Mouse (Mus musculus): ENCODE measurements around the gene Tmem221. TPM values are rescaled to one million over a fixed set of nuclear protein-coding genes. Genes with fewer than 3 reads are reported as not detected.
A peak's percentile ranks its signal among the peaks of the same experiment; 100 is the strongest.

The Tmem221 gene
- total RNA-seq, 2 experiments from 2014 or later = 0.15 TPM; not detected in 1

DNA sequence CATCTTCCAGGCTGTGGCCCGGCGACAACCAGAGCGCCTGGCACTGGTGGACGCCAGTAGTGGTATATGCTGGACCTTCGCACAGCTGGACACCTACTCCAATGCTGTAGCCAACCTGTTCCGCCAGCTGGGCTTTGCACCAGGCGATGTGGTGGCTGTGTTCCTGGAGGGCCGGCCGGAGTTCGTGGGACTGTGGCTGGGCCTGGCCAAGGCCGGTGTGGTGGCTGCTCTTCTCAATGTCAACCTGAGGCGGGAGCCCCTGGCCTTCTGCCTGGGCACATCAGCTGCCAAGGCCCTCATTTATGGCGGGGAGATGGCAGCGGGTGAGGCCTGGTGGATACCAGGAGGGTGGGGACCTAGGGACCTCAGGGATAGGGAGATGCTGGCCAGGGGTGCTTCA is 20.8 kb upstream of the Tmem221 start:
- peak; percentile 59 to 73 for DNase-seq
- intact Hi-C loops (cut with DNase I) = no loop called here

DNA sequence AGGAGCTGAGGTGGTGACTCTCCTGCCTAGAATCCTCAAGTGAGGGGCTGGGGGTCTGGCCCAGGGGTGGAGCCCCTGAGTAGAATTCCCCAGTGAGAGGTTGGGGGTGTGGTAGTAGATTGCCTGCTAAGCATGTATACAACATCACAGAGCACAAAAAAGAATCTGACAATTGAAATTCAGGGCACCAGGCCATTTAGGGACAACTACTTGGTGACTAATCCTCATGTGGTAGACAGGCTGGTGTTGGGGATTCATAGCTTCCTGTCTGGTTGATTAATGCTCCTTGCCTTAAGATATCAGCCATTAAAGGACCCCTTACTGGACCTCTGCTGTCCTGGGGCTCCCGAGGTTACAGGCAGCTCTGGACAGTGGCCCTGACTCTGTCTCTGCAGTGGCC is 20.3 kb upstream of the Tmem221 start:
- intact Hi-C loops (cut with DNase I) = no loop called here
- DNase-seq = no peak

DNA sequence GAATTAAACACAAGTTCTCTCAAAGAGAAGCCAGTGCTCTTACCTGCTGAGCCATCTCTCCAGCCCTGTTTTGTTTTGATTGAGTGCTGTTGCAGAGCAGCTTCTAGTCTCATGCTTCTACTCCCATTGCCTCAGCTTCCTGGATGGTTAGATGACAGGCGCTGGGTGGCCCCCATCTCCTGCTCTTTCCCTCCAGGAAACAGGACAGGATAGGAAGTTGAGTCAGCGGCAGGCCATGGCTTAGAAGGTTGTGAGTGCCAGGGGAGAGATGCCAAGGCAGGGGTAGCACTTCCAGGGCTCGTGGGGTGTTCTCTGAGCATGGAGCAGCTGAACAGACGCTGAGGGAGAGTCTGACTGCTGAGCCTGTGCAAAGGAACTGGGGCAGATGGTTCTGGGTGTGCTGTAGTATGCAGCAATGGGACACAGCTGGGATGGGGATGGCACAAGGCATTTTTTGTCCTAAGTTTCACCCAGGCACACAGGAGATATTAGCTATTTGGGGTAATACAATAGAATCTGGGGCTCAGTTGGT is 19.3 kb upstream of the Tmem221 start:
- no peak for DNase-seq
- intact Hi-C loops (cut with DNase I) = no loop called here

DNA sequence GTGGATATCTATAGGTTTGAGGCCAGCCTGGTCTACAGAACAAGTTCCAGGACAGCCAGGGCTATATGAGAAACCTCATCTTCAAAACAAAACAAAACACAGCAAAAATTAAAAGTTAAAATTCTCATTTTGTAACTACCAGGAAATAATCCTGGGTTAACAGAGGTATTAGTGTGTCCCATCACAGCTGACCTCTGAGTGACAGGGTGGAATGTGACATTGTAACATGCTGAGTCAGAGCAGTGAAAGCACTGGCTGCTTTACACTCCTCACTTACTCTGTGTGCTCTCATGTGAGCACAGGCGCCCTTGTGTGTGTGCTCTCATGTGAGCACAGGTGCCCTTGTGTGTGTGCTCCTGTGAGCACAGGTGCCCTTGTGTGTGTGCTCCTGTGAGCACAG is 16.3 kb upstream of the Tmem221 start:
- no peak for DNase-seq
- intact Hi-C loops (cut with DNase I) = no loop called here

DNA sequence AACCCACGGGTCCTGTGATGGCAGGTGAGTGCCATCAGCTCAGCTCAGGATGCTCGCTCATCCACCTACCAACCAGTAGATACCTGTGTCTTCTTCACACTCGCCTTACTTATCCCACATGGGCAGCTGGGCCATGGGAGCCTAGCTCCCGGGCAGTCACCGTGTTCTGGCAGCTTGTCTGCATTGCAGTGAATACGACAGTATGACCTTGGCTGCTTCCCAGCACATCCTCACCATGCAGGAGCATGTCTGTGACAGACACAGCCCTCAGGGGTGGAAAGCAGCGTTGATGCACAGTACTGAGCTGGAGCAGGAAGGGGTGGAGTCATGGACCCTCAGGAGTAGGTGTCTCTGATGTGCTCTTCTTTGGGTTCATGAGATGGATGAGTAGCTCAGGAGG is 15.8 kb upstream of the Tmem221 start:
- intact Hi-C loops (cut with DNase I) = no loop called here
- DNase-seq = no peak

DNA sequence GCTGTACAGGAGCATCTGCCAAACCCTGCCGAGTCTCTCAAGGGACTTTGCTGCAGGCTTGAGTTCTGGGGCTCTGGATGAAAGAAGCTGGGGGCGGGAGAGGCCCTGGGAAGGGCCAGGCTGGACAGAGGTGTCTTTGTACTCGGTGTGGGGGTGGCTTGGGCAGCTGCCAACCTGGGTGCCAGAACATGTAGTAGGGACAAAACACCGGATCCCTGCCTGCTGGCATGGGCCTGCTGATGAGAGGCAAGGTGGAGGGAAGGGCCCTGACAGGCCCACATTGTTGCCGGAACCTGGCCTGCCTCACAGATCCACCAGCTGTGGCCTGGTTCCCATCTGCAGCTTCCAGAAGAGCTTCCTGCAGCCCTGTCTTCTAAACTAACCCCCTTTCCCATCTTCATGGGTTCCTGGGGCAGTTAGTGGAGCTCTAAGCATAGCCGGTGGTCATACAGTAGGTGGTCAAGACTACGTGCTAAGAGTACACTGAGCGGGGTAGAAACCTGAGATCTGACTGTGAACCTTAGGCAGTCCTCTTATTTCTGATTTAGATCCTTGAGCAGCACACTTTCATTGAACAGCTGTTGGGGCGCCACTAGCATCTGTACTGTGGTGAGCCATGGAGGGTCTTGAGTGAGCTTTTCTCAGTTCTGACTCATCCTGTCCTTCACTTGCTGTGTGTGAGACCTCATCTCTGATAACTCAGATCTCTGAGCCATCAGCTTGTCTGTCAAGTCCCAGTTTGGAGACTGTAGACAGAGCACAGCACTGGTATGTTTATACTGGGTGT is 14.4 kb upstream of the Tmem221 start:
- DNase-seq = peak in 1 of 2 experiments; percentile 42
- intact Hi-C loops (cut with DNase I) = no loop called here

DNA sequence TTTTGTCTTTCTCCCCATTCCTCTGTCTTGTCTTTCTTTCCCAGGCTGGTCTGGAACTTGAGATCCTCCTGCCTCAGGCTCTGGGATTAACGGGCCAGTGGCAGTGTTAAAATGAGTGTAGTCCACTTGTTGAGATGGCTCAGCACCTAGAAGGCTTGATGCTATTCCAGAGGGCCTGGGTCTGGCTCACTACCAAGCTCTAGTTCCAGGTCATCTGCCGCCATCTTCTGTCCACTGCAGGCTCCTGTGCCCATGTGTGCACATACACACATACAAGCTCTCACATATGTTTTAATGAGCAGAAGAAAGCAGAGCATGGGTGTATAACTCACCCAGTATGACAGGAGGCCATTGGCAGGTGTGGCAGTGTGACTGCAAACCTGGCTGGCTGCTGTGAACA is 13.4 kb upstream of the Tmem221 start:
- intact Hi-C loops (cut with DNase I) = no loop called here
- no peak for DNase-seq

DNA sequence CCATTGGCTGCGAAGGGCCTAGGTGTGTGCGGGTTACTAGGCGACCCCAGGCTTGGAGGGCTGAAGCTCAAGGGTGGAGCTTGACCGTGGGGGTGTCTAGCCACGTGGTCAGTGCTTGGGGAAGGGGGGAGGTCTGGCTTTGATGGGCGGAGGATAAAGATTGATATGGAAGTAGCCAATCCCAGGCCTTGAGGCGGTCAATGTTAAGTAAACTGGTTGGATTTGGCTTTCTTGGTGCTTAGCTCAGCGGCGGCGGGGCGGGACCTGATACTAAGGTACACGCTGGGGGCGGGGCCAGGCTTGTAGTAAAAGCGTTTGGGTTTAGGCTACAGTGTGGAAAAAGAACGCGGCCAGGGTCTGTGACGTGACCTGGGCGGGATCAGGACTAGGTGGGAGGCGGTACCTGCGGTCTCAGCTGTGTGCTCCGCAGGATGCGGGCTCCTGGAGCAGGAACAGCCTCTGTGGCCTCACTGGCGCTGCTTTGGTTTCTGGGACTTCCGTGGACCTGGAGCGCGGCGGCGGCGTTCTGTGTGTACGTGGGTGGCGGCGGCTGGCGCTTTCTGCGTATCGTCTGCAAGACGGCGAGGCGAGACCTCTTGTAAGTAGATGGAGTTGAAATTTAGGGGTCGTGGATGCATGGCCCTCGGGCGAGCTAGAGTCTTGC is 11.8 kb upstream of the Tmem221 start:
- intact Hi-C loops (cut with DNase I) = no loop called here
- DNase-seq = peak; percentile 80 to 83

DNA sequence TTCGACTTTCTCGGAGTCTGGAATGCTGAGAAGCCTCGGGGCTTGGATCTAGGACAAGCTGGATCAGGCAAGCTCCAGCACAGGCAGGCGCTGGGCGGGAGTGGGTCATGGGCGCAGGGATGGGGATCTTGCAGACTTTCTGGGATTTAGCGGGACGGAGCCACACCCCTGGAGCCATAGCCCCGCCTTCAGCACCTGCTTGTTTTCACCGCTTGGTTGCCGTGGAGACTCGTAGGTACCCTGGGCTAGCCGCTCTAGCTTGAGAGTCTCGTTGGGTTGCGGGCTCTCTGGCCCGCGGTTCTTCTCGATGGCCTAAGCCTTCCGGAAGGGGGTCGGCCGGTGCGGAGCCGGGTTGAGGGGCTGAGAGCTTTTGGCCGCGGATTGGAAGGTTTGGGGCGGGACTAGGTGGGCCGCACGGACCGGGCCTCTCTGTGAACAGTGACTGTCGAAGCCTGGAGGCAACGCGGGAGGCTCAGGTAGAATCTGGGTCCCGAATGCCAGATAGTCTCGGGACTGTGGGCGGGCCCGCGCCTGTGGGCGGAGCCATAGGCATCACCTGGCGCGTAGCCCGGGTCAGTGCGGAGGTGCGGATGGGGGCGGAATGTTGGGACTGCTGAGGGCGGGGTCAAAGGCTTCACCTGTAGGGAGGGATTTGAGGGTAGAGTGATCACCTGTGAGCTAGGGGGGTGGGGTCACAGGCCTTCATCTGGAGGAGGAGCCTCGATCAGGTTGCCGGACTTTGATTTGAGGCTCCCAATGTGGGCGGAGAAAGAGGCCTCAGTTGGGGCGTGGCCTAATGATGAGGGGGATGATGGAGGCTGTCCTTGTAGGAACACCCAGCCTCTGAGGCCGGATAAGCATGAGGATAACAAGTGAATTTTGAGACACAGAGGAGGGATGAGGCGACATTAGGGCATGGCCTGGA is 11.0 kb upstream of the Tmem221 start:
- peak; percentile 73 to 81 for DNase-seq
- intact Hi-C loops (cut with DNase I) = no loop called here

DNA sequence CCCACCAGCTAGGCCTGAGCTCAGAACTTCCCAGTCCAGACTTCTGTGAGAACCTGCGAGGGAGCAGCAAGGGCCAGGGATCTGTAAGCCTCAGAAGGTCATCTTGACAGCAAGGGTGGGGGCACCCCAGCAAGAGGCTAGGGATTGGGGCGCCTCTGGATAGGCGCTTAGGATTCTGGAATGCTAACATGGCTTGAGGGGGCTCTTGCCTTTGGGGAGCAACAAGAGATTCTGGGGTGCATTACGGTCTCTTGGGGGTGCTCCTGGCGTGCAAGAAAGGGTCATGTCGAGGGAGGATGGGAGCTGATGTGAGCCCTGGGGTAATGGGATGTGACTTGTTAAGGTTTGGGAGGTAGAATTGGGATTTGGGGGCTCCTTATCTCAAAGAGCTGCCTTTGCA is 10.3 kb upstream of the Tmem221 start:
- no peak for DNase-seq
- intact Hi-C loops (cut with DNase I) = no loop called here

DNA sequence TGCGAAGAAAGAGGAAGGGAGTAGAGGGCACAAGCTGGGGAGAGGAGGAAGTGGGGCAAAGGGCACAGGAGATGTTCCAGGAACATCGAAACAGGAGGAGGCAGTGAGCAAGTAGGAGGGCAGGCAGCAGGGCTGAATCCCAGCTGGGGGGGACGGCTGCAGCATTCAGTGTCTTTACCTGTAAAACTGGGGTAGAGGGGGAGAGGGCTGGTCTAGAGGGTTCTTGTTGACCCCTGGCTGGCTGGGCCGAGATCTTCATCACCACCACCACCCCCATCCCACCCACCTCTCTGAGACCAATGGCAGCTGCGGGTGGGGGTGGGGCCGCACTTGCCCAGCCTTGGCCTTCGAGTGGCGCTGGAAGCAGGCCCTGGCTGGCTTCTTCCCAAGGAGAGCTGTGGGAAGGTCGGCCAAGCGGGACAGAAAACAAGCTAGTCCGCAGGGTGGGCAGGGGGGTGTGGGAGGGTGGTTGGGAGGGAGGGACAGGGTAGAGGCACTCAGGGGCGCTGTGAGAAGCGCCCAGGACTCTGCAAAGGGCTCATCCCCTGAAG is 9.8 kb upstream of the Tmem221 start, which contains the start of gene Slc27a1:
Gene Slc27a1, plus strand, starts transcription at position 496 of the 551 bp plus-strand sequence.
- intact Hi-C loops (cut with DNase I) = no loop called here
- peak; percentile 72 to 74 for DNase-seq

DNA sequence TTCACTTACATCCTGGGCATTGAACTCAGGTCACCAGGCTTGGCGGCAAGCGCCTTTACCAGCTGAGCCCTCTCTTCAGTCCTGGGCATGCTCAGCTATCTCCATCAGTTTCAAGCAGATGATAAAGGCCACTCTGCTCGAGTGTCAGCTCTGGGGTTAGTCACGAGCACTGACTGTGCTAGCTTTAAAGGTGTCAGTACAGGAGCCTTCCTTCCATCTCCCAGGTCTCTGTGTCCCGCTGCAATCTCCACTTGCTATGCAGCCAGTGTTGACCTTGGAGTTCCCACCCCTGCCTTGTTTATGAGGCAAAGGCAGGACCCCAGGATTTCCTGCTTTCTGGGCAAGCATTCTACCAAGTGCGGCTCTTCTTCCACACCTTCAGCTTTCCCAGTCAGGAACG is 8.9 kb upstream of the Tmem221 start:
- DNase-seq = no peak
- intact Hi-C loops (cut with DNase I) = no loop called here

DNA sequence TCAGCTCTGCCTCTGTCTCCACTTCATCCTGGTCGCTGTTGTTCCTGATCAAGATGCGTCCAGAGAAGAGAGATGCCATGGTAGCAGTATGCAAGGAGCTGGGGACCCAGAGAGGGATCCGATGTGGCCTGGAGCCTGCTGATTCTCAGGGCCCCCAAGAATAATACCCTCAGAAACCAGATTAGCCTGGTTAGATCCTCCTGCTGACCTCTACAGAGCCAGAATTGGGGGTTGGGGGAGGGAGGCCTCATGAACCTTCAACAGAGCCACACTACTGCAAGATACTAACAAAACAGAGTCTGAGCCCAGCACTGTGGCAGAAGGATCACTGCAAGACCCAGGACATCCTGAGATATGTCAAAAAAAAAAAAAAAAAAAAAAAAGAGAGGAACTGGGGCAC is 7.8 kb upstream of the Tmem221 start, which contains the start of gene Nxnl1:
Gene Nxnl1, minus strand, starts transcription at position 101 of the 400 bp plus-strand sequence.
- DNase-seq = no peak
- intact Hi-C loops (cut with DNase I) = no loop called here

DNA sequence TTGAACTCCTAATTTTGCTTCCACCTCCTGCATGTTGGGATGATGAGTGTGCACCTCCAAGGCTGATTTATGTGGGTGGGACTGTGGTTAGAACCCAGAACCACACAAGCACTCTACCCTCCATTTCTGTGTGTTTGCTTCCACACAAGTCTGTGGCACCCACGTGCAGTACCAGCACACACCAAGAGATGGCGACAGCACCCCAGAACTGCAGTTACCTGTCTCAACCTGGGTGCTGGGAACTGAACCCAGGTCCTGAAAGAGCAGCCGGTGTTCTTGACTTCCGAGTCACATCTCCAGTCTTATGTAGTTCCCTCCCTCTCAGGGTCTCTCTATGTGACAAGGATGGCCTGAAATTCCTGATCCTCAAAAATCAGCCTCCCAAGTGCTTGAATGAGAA is 5.3 kb upstream of the Tmem221 start:
- DNase-seq = no peak
- intact Hi-C loops (cut with DNase I) = loop anchor here (1.0 kb wide), 1 partner anchor 33 kb away; the partner anchor contains the start of gene Fam129c

DNA sequence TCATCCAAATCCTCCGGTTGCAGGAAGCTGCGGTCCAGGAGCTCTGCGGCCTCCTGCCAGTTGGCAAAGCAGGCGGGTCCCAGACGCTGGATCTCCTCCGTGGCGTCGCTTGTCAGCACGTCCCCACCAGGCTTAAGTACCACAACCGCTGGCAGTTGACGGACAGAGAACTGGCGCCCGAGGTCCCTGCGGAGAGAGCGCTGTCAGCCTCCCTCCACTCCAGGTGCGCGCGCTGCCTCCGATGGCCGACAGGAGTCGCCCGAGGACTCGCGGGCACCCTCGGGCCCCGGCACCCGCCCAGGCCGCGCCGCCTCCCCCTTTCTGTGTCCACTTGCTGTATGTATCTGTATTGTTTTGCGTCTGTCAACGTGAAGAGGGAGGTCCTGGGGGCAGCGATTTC is 4.1 kb upstream of the Tmem221 start:
- DNase-seq = peak; percentile 73 to 77
- intact Hi-C loops (cut with DNase I) = loop anchor here (1.0 kb wide), 1 partner anchor 35 kb away; the partner anchor contains the start of gene Fam129c

DNA sequence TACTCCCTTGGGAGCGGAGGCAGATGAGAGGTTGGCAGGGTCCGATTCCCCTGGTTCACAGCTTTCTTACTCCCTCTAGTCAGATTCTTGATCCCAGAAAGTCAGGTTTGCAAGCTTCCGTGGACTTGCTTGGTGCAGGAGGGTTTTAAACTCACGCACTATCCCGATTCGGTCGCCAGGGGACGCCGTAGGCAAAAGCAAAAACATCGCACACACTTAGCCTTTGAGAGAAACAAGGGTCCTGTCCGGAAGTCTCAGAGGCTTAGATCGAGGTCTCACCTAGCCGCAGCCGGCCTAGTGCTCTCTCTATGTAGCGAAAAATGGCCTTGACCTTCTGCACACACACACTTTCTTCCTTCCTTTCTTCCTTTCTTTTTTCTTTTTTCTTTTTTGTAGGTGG is 2.7 kb upstream of the Tmem221 start:
- peak; percentile 40 to 65 for DNase-seq
- intact Hi-C loops (cut with DNase I) = loop anchor here (2.0 kb wide), 1 partner anchor 99 kb away; no protein-coding TSS in a partner anchor

DNA sequence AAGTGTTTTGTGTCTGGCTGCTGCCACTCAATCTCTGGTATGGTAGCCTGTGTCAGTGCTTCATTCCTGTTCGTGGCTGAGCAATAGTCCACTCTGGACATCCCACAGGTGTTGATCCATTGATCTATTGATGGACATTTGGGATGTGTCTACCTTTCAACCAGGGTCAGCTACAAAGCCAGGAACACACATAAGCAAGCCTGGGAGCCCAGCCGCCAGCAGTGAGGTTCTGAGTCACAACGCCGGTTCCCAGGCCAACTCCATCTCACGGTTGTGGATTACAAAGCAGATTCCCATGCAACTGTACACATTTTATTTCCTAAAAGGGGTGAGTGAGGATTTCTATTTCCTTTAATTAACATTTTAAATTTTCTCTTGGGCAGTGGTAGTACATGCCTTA is 2.1 kb upstream of the Tmem221 start:
- intact Hi-C loops (cut with DNase I) = loop anchor here (2.0 kb wide), 1 partner anchor 100 kb away; no protein-coding TSS in a partner anchor
- no peak for DNase-seq

DNA sequence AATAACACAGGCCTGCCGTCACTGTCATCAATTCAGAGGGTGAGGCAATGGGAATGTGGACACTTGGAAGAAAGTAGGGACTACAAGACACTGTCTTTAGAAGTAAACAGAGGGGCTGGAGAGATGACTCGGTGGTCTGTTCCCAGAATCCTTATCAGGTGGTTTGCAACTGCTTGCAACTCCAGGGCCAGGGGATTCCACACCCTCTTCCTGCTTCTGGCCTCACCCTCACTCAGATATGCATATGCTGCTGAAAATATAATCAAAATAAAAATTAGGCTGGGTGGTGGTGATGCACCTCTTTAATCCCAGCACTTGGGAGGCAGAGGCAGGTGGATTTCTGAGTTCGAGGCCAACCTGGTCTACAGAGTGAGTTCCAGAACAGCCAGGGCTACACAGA is 1.4 kb upstream of the Tmem221 start:
- DNase-seq = no peak
- intact Hi-C loops (cut with DNase I) = loop anchor here (2.0 kb wide), 1 partner anchor 101 kb away; no protein-coding TSS in a partner anchor

DNA sequence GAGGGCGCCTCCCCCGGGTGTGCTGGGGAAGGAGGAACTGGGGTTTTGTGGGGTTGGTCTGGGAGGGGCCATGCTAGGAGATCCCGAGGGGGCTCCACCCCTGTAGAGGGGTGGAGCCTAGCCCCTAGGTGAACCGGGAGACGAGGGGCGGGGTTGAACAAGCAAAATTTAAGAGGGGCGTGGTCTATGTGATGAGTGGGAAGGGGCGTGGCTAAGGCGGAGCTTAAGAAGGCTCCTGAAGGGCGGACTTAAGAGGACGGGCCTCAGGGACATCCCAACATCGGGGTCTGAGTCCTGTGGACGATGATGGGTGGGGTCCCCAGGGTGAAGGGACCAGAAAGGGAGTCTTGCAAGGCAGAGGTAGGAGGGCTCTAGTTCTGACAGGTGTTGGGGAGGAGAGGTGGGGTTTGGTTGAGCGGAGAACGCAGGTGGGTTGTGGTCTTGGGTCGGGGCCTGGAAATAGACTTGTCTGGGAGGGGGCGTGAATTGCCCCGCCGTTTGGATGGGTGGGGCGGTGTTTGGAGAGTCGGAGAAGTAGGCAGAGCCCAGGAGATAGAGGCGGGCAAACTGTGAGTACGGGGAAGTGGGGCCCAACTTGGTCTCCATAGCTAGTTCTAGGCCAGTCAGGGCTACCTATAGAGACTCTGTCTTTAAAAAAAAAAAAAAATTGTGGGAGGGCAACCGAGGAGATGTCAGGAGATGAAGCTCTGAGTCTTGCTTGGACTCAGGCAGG is 453 bp upstream of the Tmem221 start:
- no peak for DNase-seq
- intact Hi-C loops (cut with DNase I) = loop anchor here (2.0 kb wide), 1 partner anchor 74 kb away; no protein-coding TSS in a partner anchor
